Mouse (Mus musculus): ENCODE measurements around the gene Hipk4.

DNA sequence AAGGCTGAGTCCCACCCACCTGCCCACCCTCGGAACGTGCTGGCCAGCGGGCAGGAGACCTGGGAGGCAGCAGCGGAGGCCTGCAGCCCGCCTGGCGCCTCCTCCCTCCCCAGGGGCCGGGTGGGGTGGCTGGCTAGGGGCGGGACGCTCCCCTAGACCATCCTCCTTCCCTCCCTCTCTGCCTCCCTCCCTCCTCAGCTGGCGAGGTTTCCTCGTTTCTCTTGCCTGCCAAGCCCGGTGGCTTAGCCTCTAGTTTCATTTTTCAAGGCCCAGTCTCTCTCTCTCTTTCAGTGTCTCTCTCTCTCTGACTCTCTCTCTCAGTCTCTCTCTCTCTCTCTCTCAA lies 41.5 kb upstream of the Hipk4 start:
- TF ChIP-seq EP300 (IDR thresholded peaks at IDR 0.05) (no peak), CTCF (IDR thresholded peaks at IDR 0.05) (no peak)

All from lung, postnatal 0 days (tissue).